Mouse (Mus musculus): Measurements from ENCODE around the gene Ncbp3. TPM values are rescaled to one million over a fixed set of nuclear protein-coding genes. Genes with fewer than 3 reads are reported as not detected.
A peak's percentile ranks its signal among the peaks of the same experiment; 100 is the strongest.
"Not testable (repeated sequence)": the region's sequence is repeated elsewhere in the genome, so short reads cannot be mapped to it uniquely, and the experiment has no call there.

The Ncbp3 gene
- polyA plus RNA-seq, 1 experiment, result 3.5 TPM

GRCm38 (mm10) chr11:73101308-73101707, 53.7 kb downstream of the Ncbp3 start:
- no peaks in the 10 kb centered on the region for H3K36me3 ChIP-seq (ENCODE audit: control insufficient read depth, insufficient read depth)
- H3K79me2 ChIP-seq (ENCODE audit: control insufficient read depth, insufficient read depth), result no peaks in the 10 kb centered on the region
- no peak overlapping the region for H3K4me2 ChIP-seq (ENCODE audit: low read depth)
- TF ChIP-seq MYOD1 (IDR thresholded peaks at IDR 0.05; ENCODE audit: control insufficient read depth in 1 of 3, insufficient read length in 2 of 3, low read depth in 2 of 3) (no peak), POLR2A (IDR thresholded peaks at IDR 0.05; ENCODE audit: insufficient read length, low read depth) (no peak), USF1 (IDR thresholded peaks at IDR 0.05; ENCODE audit: low read depth) (no peak), MYOG (IDR thresholded peaks at IDR 0.05; ENCODE audit: control insufficient read depth in 1 of 3, insufficient read depth in 1 of 3, insufficient read length in 2 of 3, low read depth in 2 of 3) (no peak), REST (IDR thresholded peaks at IDR 0.05; ENCODE audit: insufficient read depth, insufficient read length) (no peak), E2F4 (IDR thresholded peaks at IDR 0.05; ENCODE audit: insufficient read depth) (no peak), TCF3 (IDR thresholded peaks at IDR 0.05; ENCODE audit: insufficient read length, low read depth) (no peak), MAX (IDR thresholded peaks at IDR 0.05; ENCODE audit: low read depth) (no peak), POLR2AphosphoS2 (IDR thresholded peaks at IDR 0.05; ENCODE audit: insufficient read length, low read depth) (no peak), TCF12 (IDR thresholded peaks at IDR 0.05; ENCODE audit: insufficient read depth, poor library complexity, severe bottlenecking) (no peak), SRF (IDR thresholded peaks at IDR 0.05; ENCODE audit: control insufficient read depth, insufficient read length, low read depth) (no peak), CEBPB (IDR thresholded peaks at IDR 0.05; ENCODE audit: insufficient read depth, poor library complexity, severe bottlenecking) (no peak)
- no peaks in the 10 kb centered on the region for H3K27me3 ChIP-seq (ENCODE audit: control insufficient read depth, insufficient read depth, insufficient read length)
- no peak overlapping the region for H3ac ChIP-seq (ENCODE audit: control insufficient read depth, insufficient read length)
- no peak overlapping the region for H3K4me3 ChIP-seq

GRCm38 (mm10) chr11:73105246-73105645, 57.7 kb downstream of the Ncbp3 start:
- no peak overlapping the region for H3ac ChIP-seq (ENCODE audit: control insufficient read depth, insufficient read length)
- H3K4me3 ChIP-seq, result no peak overlapping the region
- no peaks in the 10 kb centered on the region for H3K27me3 ChIP-seq (ENCODE audit: control insufficient read depth, insufficient read depth, insufficient read length)
- no peak for TF ChIP-seq TCF3 (IDR thresholded peaks at IDR 0.05; ENCODE audit: insufficient read length, low read depth)
- TF ChIP-seq MYOD1 (IDR thresholded peaks at IDR 0.05; ENCODE audit: control insufficient read depth in 1 of 3, insufficient read length in 2 of 3, low read depth in 2 of 3), result no peak
- no peak for TF ChIP-seq REST (IDR thresholded peaks at IDR 0.05; ENCODE audit: insufficient read depth, insufficient read length)
- no peak for TF ChIP-seq MAX (IDR thresholded peaks at IDR 0.05; ENCODE audit: low read depth)
- no peak for TF ChIP-seq POLR2A (IDR thresholded peaks at IDR 0.05; ENCODE audit: insufficient read length, low read depth)
- TF ChIP-seq SRF (IDR thresholded peaks at IDR 0.05; ENCODE audit: control insufficient read depth, insufficient read length, low read depth), result no peak
- TF ChIP-seq POLR2AphosphoS2 (IDR thresholded peaks at IDR 0.05; ENCODE audit: insufficient read length, low read depth), result no peak
- TF ChIP-seq USF1 (IDR thresholded peaks at IDR 0.05; ENCODE audit: low read depth), result no peak
- no peak for TF ChIP-seq MYOG (IDR thresholded peaks at IDR 0.05; ENCODE audit: control insufficient read depth in 1 of 3, insufficient read depth in 1 of 3, insufficient read length in 2 of 3, low read depth in 2 of 3)
- no peak for TF ChIP-seq CEBPB (IDR thresholded peaks at IDR 0.05; ENCODE audit: insufficient read depth, poor library complexity, severe bottlenecking)
- no peak for TF ChIP-seq TCF12 (IDR thresholded peaks at IDR 0.05; ENCODE audit: insufficient read depth, poor library complexity, severe bottlenecking)
- no peak overlapping the region for H3K4me2 ChIP-seq (ENCODE audit: low read depth)
- H3K36me3 ChIP-seq (ENCODE audit: control insufficient read depth, insufficient read depth), result no peaks in the 10 kb centered on the region
- H3K79me2 ChIP-seq (ENCODE audit: control insufficient read depth, insufficient read depth), result no peaks in the 10 kb centered on the region

DNA sequence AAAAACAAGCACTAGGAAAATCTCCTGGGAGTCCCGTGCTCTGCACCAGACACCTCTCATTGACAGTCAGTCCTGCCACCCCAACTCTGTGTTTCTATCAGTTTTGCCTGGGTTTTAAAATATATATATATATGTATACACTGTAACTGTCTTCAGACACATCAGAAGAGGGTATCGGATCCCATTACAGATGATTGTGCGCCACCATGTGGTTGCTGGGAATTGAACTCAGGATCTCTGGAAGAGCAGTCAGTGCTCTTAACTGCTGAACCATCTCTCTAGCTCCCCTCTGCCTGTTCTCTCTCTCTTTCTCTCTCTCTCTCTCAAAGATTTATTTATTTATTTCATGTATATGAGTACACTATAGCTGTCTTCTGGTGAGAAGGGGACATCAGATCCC, 59.8 kb downstream of the Ncbp3 start:
- not testable (repeated sequence) for H3K4me3 ChIP-seq; H3K79me2 ChIP-seq (ENCODE audit: control insufficient read depth, insufficient read depth); H3K36me3 ChIP-seq (ENCODE audit: control insufficient read depth, insufficient read depth); H3ac ChIP-seq (ENCODE audit: control insufficient read depth, insufficient read length); H3K4me2 ChIP-seq (ENCODE audit: low read depth); H3K27me3 ChIP-seq (ENCODE audit: control insufficient read depth, insufficient read depth, insufficient read length)

DNA sequence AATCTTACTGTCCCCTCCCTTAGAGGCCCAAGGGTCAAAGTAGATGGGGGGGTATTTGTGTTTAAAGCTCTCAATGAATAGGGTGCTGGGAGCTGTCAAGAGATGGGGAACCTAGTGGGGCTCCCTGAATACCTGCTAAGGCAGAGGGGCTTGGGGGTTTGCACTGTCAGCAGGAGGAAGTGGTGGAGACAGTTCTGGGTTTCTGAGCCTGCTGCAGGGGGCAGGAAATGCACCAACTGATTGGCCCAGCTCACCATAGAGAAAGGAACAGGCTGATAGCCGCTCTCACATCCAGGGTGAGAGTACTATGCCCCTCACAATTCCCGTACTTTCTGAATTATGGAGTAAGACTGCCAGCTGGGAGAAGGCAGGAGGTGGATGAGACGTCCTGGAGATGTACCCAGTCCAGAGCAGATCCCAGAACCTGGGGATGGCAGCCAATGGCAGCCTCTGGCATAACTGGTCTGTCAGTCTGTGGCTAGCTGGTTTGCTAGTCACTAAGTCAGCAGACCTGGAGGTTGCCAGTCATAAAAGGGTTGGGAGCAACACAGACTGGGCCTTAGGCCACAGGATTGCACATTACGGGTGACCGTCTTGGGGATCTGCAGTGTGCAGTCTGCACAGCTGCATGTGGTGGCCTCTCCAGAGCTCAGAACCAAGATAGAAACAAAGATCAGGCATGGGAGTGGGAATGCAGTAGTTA, 60.8 kb downstream of the Ncbp3 start:
- Histone ChIP-seq H3K79me2 (ENCODE audit: control insufficient read depth, insufficient read depth) (no peaks in the 10 kb centered on the region), H3K4me3 (no peak overlapping the region), H3K4me2 (ENCODE audit: low read depth) (no peak overlapping the region), H3K27me3 (ENCODE audit: control insufficient read depth, insufficient read depth, insufficient read length) (no peaks in the 10 kb centered on the region), H3K36me3 (ENCODE audit: control insufficient read depth, insufficient read depth) (no peaks in the 10 kb centered on the region), H3ac (ENCODE audit: control insufficient read depth, insufficient read length) (no peak overlapping the region)
- TF ChIP-seq MYOG (IDR thresholded peaks at IDR 0.05; ENCODE audit: control insufficient read depth in 1 of 3, insufficient read depth in 1 of 3, insufficient read length in 2 of 3, low read depth in 2 of 3) (peak in 1 of 3 experiments; percentile 32), TCF3 (IDR thresholded peaks at IDR 0.05; ENCODE audit: insufficient read length, low read depth) (no peak)

- H3K36me3 ChIP-seq (ENCODE audit: control insufficient read depth, insufficient read depth), result no peaks in the 10 kb centered on the region
- H3K4me3 ChIP-seq, result no peak overlapping the region
- H3K79me2 ChIP-seq (ENCODE audit: control insufficient read depth, insufficient read depth), result no peaks in the 10 kb centered on the region
- TF ChIP-seq TCF12 (IDR thresholded peaks at IDR 0.05; ENCODE audit: insufficient read depth, poor library complexity, severe bottlenecking), result no peak
- no peak for TF ChIP-seq POLR2A (IDR thresholded peaks at IDR 0.05; ENCODE audit: insufficient read length, low read depth)
- no peak for TF ChIP-seq POLR2AphosphoS2 (IDR thresholded peaks at IDR 0.05; ENCODE audit: insufficient read length, low read depth)
- TF ChIP-seq MYOG (IDR thresholded peaks at IDR 0.05; ENCODE audit: control insufficient read depth in 1 of 3, insufficient read depth in 1 of 3, insufficient read length in 2 of 3, low read depth in 2 of 3), result no peak
- TF ChIP-seq E2F4 (IDR thresholded peaks at IDR 0.05; ENCODE audit: insufficient read depth), result no peak
- TF ChIP-seq MAX (IDR thresholded peaks at IDR 0.05; ENCODE audit: low read depth), result no peak
- TF ChIP-seq TCF3 (IDR thresholded peaks at IDR 0.05; ENCODE audit: insufficient read length, low read depth), result no peak
- TF ChIP-seq REST (IDR thresholded peaks at IDR 0.05; ENCODE audit: insufficient read depth, insufficient read length), result no peak
- TF ChIP-seq CEBPB (IDR thresholded peaks at IDR 0.05; ENCODE audit: insufficient read depth, poor library complexity, severe bottlenecking), result no peak
- no peak for TF ChIP-seq MYOD1 (IDR thresholded peaks at IDR 0.05; ENCODE audit: control insufficient read depth in 1 of 3, insufficient read length in 2 of 3, low read depth in 2 of 3)
- TF ChIP-seq USF1 (IDR thresholded peaks at IDR 0.05; ENCODE audit: low read depth), result no peak
- TF ChIP-seq SRF (IDR thresholded peaks at IDR 0.05; ENCODE audit: control insufficient read depth, insufficient read length, low read depth), result no peak
- H3ac ChIP-seq (ENCODE audit: control insufficient read depth, insufficient read length), result no peak overlapping the region
- H3K27me3 ChIP-seq (ENCODE audit: control insufficient read depth, insufficient read depth, insufficient read length), result no peaks in the 10 kb centered on the region
- H3K4me2 ChIP-seq (ENCODE audit: low read depth), result no peak overlapping the region
Observed at GRCm38 (mm10) chr11:73108898-73109625, 61.5 kb downstream of the Ncbp3 start.
